Mouse (Mus musculus): ENCODE data around the gene Nedd4. TPM values are rescaled to one million over a fixed set of nuclear protein-coding genes. Genes with fewer than 3 reads are reported as not detected.

The Nedd4 gene
- polyA plus RNA-seq, 2 experiments from 2014 or later: 1.2 to 1.3 TPM

DNA sequence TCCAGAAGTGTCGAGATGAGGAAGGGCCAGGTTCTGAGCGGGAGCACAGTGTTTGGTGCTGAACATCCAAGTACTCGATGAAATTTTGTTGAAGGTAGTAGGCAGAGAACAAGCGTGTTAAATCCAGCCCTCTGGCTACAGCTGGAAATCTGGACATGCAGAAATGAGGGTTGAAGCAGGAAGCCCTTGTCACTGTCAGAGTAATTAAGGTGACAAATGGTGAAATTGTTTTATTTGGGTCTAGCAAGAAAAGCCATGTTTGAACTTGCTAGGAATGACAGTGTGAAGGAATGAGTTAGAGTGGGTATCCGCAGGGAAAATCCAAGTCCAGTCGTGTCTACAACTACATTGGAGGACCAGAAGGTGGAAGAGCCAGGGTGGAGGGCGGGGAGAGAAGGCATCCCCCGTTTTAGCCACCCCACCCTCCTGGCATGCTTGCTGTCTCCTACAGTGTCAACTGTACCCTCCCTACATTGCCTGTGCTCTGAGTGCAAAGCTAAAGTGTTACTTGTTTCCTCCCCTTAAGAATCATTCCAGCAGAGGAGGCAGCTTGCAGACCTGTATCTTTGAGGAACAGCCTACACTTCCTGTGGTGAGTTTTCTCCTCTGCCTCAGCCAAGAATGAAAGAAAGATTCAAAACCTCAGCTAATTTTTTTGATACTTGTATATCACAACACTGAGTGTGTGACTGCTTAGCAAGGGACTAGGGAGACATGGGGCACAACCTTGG lies 62.5 kb downstream of the Nedd4 start:
- no peak for ATAC-seq

DNA sequence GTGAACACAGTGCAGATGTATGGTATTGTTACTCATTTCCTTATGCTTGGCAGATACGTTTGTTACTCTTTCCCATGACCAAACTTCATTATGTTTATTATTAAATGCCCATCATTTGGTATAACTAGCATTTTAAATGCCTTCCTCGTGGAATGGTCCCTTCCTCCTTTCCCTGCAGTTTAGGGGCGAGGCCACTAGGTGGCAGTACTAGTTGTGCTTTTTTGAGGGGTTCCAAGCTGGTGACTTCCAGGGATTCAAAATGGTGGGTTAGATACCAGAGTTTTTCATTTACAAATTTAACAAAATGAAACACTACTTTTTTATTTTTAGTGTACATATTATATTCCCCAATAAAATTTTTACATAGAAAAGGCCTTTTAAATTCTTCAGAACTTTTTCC lies 71.8 kb downstream of the Nedd4 start:
- ATAC-seq: no peak

DNA sequence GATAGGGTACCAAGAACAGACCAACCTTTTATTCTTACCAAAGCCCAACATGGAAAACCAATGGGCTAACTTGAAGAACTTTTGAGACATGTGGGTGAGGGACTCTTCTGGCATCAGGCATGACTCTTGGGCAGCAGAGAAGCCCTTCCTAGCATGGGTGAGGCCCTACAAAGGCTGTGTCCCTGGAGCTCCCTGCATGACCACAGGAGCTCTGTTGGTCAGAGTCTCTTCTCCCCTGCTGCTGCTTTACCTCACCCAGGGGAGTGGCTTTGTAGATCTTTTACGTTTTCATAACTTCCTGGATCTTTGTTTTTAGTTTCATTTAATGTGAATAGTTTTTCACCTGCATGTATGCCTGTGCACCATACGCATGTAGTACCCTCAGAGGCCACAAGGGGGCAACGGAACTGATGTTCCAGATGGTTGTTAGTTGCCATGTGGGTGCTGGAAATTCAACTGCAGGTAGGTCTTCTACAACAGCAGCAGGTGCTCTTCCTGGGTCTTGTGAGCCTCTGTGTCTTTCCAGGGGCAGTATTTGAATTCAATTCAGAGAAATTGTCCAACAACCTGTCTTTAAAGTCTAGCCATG lies 73.8 kb downstream of the Nedd4 start:
- no peak for ATAC-seq

DNA sequence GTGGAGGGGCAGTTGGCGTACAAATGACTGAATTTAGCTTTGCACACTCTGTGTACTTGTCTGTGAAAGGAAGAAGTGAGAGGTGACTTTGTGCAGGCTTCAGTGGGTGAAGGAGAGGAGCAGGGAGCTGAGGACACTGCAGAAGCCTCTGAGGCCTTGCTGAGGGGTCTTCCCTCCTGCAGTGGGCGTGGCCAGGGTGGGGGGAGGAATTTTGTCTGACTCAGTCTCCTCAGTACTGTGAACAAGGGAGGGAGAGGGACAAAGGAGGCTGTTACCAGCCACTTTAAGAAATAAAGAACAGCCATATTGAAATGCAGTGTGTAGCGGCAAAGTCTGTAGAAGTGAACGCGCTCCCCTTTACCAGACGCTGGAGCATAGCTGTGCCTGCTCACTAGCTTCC lies 79.1 kb downstream of the Nedd4 start:
- no peak for ATAC-seq

DNA sequence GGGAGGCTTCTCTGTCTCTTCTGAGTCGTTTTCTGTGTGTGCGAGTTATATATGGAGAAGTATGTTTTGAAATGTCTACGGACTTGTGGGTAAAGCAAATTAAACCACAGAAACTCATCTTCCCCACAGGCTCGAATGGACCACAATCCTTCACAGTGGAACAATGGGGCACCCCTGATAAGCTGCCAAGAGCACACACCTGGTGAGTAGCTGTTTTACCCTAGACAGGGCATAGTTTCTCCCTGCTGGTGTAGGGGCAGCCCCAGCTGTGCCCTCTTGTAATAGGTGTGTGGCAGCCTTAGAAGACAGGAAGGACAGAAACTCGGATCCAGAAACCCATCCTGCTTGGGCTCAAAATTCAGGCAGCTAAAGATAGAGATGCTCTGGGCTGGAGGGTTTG lies 84.1 kb downstream of the Nedd4 start:
- no peak for ATAC-seq

DNA sequence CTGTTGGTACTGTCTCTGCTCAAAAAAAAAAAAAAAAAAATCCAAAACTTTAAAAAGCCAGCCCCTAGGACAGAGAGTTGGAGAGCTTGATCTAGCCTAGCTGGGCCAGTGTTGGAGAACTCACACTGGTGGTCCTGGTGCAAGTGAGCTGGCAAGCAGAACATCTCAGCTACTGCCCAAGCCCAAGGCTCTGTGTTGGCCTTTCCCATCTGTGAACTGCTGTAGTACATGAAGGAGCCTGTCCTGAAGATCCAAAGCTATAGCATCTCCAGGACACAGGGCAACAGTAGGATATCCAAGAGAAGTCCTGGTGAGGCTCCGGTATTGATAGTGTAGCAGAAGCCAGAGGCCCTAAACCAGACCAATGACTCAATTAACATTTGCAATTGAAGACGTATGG lies 88.1 kb downstream of the Nedd4 start:
- no peak for ATAC-seq

DNA sequence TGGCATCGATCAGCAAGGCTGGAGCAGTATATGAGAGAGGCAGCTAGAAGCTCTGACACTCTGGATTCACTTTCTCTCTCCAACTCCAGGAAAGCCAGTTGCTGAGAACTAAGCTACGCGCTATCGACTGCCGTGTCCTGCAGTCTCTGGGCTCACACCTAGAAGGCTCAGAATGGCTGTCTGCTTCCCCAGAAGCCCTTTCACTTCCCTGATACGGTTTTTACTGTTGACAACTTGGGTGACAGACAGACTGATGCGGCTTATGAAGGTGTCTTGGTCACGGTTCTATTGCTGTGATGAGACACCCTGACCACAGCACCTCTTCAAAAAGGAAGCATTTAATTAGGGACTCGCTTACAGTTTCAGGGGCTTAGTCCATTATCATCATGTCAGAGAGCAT lies 90.5 kb downstream of the Nedd4 start:
- ATAC-seq: no peak

DNA sequence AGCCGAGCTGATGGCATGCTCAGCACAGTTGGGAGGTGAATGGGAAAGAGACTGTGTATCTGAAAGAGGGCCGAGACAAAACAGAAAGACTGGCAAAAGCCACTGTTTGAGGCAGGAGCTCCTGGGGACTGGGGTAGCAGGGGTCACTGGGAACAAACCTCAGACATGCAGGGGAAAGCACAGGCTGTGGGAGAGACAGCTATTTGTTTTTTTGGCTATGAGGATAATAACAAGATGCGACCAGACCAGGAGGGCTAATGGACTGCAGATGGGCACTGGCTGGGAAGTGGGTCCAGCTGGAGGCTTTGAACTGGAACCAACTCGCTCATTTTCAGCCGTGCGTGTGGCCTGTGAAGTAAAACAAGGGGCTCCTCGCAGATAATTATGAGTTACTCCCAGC lies 91.6 kb downstream of the Nedd4 start:
- no peak for ATAC-seq

DNA sequence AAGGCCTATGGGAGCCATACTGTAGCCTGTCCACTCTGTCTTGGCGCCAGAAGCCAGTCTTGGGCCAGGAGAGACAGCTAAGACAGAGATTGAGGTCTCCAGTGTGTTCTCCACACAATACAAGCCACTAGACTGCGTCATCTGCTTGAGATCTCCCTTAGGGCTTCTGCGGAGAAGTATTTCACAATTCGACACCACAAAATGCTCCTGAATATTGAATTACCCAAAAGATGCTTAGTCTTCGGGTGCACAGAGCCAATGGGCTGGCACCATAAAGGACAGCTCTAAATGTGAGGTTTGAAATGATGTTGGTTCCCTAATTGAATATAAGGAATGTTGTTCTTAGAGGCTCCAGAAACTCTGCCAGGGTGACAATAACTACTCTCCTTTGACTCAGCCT lies 95.0 kb downstream of the Nedd4 start:
- no peak for ATAC-seq

DNA sequence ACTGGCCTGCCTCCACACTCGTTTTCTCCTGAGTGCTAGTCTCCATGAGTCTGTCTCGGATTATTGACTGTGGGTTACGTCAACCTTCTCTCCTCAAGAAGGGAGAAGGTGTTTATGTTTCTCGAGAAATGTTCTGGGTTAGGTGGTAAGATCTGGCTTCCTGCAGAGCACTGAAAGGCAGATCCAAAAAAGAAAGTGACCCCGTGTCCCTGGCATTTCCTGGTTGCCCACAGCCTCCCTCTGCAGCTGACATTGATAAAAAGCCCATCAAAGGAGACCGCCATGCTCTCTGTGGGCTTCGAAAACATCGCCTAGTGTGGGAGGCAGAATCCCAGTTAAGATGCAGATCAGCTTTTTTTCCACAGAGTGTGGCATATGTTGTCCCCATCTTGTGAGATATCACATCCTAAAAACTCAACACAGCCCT lies 96.6 kb downstream of the Nedd4 start:
- ATAC-seq: no peak

DNA sequence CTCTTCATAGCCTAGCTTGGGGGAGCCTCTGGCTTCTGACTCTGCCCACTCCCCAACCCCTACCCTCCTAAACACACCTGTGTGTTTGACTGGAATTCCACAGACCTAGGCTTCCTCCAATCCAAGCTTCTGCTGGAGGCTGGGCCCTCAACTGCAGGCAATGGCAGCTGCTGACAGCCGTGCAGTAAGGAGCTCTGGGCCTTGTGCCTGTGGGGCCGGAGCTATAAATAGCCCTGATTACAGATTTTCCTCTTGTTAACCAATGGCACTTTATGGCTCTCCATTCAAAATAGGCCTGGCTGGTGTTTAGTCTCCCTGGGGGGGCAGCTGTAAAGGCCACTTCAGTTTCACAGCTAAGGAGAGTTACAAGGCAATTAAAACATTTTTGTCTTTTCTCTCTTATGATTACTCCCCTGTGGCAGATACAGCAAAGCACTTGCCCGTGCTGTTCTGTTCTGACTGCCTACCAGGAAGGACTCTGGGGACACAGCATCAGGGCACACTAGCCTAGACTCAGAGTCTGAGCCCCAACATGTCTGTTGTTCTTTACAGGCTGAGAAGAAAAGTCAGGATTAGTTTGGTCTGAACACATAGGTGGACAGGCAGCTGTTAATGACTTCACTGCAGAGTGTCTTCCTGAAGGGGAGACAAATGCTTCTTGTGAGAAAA lies 101.0 kb downstream of the Nedd4 start:
- no peak for ATAC-seq

DNA sequence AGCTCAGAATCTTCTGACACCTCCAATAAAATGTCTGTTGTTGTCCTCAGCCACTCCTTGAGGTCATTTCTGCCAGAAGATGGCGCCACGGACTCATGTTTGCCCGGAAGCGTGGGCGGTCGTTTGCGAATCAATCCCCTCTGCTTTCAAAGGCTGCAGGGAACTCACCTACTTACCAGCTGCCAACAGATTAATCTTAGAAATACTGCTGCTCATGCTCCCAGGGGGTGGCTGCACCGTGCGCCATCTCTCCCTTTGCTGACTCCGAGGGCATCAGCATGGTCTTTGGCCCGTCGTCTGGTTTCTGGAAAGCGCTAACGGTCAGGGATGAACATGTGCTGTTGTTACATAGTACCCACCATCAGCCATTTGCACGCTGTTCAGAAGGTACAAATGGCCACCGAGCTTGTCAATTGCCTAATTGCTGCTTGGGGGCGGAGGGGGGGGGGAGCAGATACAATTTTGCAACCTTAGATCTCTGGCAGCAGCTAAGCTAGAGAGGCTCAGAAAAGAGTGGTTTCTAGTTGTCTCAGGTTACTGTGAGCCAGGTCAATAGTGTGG lies 104.7 kb downstream of the Nedd4 start:
- no peak for ATAC-seq

DNA sequence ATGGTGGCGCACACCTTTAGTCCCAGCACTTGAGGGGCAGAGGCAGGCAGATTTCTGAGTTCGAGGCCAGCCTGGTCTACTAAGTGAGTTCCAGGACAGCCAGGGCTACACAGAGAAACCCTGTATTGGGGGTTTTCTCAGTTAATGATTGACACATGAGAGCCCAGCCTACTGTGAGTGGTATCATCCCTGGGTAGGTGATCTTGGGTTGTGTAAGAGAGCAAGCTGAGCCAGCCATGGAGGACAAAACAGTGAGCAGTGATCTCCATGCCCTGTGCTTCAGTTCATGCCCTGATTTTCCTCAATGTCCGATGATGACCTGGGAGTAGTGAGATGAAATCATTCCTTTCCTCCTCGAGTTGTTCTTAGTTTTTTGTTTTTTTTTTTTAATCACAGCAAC lies 112.9 kb downstream of the Nedd4 start:
- ATAC-seq: no peak

DNA sequence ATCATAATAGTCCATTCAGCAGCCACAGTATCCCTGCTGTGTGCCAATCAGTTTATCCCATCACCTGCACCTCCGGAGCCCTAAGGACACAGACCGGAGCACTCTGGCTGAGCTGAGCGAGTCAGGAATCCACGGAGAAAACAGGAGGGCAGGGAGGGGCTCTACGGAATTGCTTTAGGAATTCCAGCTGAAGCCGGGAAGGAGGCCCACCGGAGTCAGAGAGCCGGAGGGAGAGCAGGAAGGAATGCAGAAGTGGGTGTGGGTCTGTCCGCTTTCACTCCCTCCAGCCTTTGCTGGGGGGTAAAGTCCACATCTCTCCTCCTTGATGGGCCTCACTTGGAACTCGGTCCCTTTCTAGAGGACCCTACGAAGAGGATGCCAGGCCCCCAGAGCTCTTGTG lies 116.9 kb downstream of the Nedd4 start:
- ATAC-seq: no peak

DNA sequence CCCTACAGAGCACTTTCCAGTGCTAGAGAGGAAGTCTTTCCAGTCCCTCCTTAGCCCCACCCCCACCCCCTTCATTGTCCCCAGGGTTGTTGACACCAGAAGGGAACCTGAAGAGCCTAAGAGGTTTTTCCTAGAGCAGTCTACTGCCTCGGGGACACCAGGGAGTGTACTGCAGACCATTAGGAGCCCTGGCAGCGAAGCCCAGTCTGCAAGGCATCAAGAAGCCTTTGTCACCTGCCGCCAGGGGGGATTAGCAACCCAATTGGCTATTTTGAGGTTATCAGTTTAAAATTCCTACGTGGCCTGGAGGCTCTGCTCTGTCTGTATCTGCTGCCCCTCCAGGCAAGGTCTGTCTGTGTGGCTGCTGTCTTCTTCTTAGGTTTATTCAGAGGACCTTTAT lies 117.6 kb downstream of the Nedd4 start:
- ATAC-seq: no peak

DNA sequence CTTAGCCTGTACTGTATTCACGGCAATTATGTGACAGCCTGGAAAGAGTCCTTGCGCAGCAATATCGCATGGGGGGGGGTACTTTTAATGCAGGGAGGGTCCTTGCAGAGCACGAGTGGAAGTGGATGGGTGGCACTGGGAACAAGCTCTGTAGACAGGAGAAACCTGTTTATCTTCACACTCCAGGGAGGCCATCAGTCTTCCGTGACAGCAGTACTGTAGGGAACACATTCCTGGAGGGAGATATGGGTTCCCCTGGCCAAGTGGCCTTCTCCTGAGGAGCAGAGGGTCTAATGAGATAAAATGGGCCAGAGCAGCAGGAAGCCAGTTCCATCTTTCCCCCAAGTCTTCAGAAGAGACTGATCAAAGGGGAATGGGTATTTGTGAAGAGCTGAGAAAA lies 118.5 kb downstream of the Nedd4 start:
- no peak for ATAC-seq

DNA sequence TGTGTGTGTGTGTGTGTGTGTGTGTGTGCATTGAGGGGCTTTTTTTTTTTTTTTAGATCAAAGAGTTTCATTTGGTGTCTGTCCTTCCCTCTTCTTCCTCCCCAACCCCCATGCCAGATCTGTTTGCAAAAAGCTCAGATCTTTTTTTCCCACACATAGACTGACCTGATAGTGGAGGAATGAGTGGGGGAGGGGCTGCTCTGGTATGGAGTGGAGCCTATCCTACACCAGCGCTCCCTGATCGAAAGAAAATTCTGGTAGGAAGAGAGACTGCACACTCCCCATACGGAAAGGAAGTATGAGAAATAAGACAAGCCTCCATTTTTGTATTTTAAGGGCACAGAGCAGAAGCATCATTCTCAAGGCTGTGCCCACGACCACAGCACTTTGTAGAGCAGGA lies 119.3 kb downstream of the Nedd4 start:
- no peak for ATAC-seq

DNA sequence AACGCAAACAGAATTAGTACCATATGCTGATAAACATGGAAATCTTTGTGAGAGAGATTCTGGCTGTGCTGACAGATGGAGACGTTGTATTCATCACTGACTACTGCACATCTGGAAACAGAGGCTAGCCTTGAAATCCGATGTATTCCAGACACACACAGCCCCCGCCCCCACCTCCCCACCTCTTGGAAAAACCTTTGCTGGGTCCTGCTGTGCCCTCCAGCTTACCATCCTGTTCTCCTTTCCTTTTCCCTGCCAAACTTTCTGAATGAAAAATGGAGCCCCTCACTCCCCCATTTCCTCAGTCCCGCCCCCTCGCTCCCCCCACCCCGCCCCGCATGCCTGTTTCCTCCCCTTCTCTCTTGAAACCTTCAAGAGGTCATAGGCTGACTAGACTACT lies 120.0 kb downstream of the Nedd4 start:
- no peak for ATAC-seq

DNA sequence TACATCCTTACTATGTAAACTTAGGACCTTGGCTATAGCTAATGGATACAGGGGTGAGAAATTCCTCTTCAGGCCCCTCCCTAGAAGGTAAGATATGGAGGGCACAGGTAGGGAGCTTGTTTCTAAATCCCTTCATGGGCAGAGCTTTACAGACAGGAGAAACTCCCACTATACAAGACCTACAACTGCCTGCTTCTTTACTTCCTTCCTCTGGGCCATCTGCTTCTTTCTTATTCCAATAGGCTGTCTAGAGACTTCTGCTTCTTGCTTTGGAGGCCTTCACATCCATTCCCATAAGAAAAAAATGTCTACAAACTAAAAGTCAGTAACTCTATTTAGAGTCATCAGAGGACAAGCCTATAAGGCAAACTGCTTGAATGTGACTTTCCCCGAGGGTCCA lies 125.6 kb downstream of the Nedd4 start:
- no peak for ATAC-seq

DNA sequence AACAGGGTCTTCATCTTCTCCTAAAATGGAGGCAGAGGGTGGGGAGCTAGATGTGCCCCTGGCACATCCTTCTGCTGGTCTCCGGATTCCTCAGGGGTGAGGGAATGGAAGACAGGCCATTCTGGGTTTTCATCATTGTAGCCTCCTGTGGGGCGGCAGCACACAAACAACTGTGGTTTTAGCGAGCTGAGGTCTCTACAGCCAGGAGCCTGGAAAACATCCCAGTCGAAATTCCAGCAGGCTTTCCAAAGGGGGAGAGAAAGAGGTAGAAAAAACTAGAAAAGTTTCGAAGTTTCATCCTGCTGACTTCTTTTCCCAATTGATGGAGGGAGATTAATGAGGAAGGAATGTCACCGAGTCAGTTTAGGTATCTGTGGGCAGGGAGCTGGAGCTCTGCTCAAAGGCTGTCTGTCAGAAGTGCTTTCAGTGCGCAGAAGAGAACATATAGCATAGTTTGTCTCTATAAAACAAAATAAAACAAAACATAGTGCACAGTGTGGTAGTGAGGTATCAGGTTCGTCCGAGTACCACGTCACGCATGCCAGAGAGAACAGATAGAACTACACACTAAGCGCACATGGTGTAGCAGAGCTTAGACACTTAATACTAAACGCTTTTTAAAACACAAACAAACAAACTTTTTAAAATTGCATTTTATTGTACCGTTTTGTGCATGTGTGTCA lies 128.5 kb downstream of the Nedd4 start:
- ATAC-seq: no peak

DNA sequence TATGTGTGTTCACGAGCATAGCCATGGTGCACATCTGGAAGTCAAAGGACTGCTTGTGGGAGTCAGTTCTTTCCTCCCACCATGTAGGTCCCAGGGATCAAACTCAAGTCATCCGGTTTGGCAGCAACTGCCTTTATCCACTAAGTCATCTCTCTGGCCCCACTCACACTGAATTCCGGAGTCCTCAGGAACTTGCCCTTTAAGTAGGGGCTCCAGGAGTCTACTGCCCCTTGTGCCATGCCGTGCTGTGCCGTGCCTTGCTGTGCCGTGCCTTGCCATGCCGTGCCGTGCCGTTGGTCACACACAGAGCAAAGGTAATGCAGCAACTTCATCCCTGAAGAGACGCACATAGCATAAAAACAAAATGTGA lies 129.1 kb downstream of the Nedd4 start:
- no peak for ATAC-seq

DNA sequence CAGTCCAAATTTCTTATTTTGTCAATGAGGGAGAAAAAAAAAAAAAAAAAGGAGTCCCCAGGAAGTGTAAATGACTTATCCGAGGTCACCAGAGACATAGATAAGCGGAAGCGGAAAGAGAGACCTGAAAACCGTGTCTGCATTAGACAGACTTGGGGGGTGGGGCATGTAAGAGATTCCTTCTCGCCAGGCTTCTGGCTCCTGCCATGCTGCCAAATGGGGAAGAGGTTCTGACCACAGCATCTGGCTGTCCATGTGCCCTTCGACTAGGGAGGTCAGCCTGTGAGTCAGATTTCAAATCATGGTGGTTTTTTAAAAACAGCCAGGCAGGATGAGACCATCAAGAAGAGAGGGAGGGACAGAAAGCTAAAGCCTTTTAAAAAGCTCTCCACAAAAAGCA lies 129.5 kb downstream of the Nedd4 start:
- ATAC-seq: no peak

DNA sequence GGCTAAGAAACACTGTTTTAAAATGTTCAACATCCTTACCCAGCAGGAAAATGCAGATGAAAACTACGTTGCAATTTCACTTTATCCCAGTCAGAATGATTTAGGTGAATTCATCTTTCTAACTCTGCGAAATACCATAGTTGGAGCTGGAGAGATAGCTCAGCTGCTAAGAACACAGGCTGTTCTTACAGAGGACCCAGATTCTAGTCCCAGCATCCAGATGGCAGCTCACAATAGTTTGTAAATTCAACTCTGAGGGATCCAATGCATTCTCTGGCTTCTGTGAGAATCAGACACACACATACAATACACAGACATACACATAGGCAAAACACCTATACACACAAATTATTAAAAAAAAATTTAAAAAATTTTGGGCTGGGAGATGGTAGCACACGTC lies 133.1 kb downstream of the Nedd4 start:
- ATAC-seq: no peak
